Mouse (Mus musculus): ENCODE data around the gene Tmem273.

The Tmem273 gene

GRCm38 (mm10) chr14:32801016-32801661, 15.4 kb downstream of the Tmem273 start:
- in situ Hi-C loops (cut with MboI; ENCODE audit: unreplicated experiment in 2 of 2): no loop called here

DNA sequence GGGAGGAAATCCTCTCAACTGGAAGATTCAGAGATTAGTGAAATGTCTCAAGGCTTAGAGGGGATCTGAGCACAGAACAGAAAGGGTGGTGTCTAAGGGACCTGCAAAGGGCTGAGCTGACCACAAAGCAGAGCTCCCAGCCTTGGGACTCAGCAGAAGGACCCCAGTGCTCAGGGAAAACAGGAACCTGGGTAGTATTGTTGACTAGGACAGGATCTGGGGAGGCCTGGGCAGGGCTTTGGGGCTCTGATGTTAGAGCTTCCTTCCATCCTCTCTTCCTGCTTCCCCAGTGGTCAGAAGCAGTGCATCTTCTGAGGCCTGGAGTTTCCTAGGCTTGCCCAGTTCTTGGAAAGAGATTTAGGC, 15.9 kb downstream of the Tmem273 start:
- in situ Hi-C loops (cut with MboI; ENCODE audit: unreplicated experiment in 2 of 2): no loop called here

DNA sequence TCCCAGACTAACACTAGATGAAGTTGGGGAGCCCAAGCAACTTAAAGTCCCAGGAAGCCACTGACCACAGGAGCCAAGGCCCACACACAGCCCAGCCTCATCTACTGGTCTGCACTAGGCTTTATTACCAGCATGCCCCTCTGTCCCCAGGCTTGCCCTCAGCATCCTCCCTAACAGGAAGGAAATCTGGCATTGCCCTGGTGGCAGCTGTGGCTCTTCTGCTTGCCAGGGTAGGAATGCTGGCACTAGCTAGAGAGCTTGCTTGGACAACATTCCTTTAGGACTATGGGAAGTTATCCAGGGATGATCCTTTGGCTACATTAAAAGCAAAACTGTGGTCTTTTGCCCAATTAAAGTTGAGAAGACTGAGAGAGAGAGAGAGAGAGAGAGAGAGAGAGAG, 24.3 kb downstream of the Tmem273 start:
- in situ Hi-C loops (cut with MboI; ENCODE audit: unreplicated experiment in 2 of 2): no loop called here

- in situ Hi-C loops (cut with MboI; ENCODE audit: unreplicated experiment in 2 of 2): no loop called here
Observed at GRCm38 (mm10) chr14:32812429-32812828, 26.7 kb downstream of the Tmem273 start.

DNA sequence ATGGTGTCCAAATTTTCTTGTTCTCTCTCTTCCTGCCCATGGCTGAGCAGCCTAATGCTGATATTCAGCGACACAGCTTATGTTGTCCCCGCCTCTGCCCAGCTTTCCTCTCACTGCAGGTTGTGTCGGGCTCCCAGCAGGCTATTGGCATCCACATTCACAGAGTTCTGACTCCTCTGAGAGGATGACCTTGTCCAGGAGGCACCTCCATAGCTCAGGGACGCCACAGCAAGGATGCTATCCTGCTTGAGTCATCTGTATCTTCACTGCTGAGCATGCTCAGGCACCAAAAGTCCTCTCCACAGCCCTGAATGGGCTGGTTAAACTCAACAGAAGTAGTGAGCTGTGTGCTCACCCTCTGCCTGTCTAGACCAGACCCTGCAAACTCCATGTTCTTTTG, 29.2 kb downstream of the Tmem273 start:
- in situ Hi-C loops (cut with MboI; ENCODE audit: unreplicated experiment in 2 of 2): no loop called here

- in situ Hi-C loops (cut with MboI; ENCODE audit: unreplicated experiment in 2 of 2): no loop called here
Observed at GRCm38 (mm10) chr14:32816533-32816932, 30.8 kb downstream of the Tmem273 start.

DNA sequence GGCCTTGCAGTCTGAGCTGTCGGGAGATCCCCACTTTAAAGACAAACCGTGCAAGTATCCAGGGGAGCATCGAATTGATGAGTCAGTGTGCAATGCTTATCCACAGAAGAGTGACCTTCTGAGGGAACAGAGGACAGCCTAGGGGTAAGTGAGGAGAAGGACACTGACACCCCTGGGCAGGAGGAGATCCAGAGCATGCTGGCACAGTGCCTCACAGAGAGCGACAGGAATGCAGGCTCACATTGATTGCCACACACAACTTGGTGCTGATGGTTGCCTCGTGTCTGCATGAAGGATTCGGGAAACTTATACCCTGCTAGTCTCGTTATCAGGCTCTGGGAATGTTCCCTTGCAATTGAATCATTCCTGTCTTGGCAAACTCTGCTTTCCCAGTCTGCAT, 31.5 kb downstream of the Tmem273 start:
- in situ Hi-C loops (cut with MboI; ENCODE audit: unreplicated experiment in 2 of 2): no loop called here

DNA sequence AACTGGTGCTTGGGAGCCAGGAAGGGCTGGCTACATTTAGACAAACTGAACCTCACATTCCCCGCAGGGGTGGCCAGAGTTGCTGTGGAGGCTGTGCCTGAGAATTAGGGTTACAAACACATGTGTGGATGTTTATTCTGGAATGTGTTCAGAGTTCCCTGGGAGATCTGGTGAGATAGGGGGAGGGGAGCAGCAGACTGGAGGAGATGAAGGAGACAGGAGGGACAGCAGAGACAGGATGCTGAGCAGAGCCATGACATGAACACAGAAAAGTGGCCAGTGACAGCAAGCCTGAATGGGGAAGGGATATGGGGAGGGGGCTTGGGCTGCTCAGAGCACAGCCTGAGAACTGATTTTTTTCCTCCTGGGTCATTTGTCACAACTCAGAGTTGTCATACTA, 33.5 kb downstream of the Tmem273 start:
- in situ Hi-C loops (cut with MboI; ENCODE audit: unreplicated experiment in 2 of 2): no loop called here

- in situ Hi-C loops (cut with MboI; ENCODE audit: unreplicated experiment in 2 of 2): no loop called here
Observed at GRCm38 (mm10) chr14:32822812-32823211, 37.0 kb downstream of the Tmem273 start.

- in situ Hi-C loops (cut with MboI; ENCODE audit: unreplicated experiment in 2 of 2): no loop called here
Observed at GRCm38 (mm10) chr14:32823861-32824260, 38.1 kb downstream of the Tmem273 start.

GRCm38 (mm10) chr14:32824267-32825150, 38.7 kb downstream of the Tmem273 start:
- in situ Hi-C loops (cut with MboI; ENCODE audit: unreplicated experiment in 2 of 2): no loop called here

- in situ Hi-C loops (cut with MboI; ENCODE audit: unreplicated experiment in 2 of 2): no loop called here
Observed at GRCm38 (mm10) chr14:32825426-32826032, 39.8 kb downstream of the Tmem273 start.

GRCm38 (mm10) chr14:32827165-32827564, 41.4 kb downstream of the Tmem273 start:
- in situ Hi-C loops (cut with MboI; ENCODE audit: unreplicated experiment in 2 of 2): no loop called here

DNA sequence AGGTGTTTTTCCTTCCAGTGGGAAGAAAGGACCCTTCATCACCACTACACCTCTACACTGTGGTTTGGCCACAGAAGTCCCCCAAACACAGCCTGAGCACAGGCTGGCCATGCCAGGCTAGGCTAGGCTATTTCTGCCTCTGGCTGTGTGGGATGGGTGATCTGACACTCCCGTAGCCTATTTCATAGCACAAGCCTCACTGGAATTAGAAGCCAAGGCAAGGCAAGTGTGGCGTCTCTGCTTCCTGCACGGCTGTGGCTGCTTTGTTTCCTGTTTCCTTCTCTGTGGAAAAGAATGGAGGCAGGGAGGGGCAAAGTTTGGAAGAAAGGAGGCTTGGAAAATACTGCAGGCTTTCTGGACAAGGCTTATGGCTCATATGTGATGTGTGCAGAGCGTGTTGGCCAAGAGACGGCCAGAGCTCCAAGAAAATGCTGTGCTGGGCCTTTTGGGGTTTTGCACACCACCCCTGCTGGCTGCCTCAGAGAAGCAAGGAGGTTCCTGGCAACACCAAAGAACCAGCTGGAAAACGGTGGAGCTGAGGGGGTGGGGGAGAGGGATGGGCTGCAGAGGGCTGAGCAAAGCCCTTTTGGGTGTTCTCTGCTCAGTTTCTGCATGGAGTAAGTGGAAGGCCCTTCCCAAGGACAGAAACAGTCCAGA, 42.4 kb downstream of the Tmem273 start:
- in situ Hi-C loops (cut with MboI; ENCODE audit: unreplicated experiment in 2 of 2): no loop called here

DNA sequence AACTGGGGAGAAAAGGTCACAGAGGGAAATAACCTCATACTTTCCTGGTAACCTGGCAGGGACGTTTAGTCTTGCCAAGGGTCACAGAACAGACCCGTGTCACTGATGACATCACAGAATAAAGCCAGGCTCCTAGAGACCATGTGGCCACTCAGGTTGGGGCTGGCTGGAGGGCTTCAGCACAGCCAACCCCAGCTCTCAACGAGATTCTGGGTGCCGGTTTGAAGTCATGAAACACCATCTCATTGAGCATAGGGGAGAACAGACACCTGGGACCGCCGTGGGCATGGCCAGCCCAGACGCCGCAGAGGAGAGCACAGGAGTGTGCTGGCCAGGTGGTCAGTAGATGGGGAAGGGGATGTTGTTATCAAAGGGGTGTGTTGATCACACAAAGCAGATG, 48.1 kb downstream of the Tmem273 start, which contains the start of gene Fam170b:
Fam170b (plus strand) TSS at position 116 of the 400 bp plus-strand sequence.
- in situ Hi-C loops (cut with MboI; ENCODE audit: unreplicated experiment in 2 of 2): no loop called here

GRCm38 (mm10) chr14:32835181-32835580, 49.4 kb downstream of the Tmem273 start:
- in situ Hi-C loops (cut with MboI; ENCODE audit: unreplicated experiment in 2 of 2): no loop called here

GRCm38 (mm10) chr14:32835596-32835995, 49.8 kb downstream of the Tmem273 start:
- in situ Hi-C loops (cut with MboI; ENCODE audit: unreplicated experiment in 2 of 2): no loop called here

- in situ Hi-C loops (cut with MboI; ENCODE audit: unreplicated experiment in 2 of 2): no loop called here
Observed at GRCm38 (mm10) chr14:32836191-32836590, 50.4 kb downstream of the Tmem273 start.

GRCm38 (mm10) chr14:32842052-32842451, 56.3 kb downstream of the Tmem273 start:
- in situ Hi-C loops (cut with MboI; ENCODE audit: unreplicated experiment in 2 of 2): no loop called here

GRCm38 (mm10) chr14:32854059-32854458, 68.3 kb downstream of the Tmem273 start:
- in situ Hi-C loops (cut with MboI; ENCODE audit: unreplicated experiment in 2 of 2): no loop called here

GRCm38 (mm10) chr14:32856246-32856645, 70.5 kb downstream of the Tmem273 start:
- in situ Hi-C loops (cut with MboI; ENCODE audit: unreplicated experiment in 2 of 2): no loop called here

All from v-Abl transformed pro-B cells (cell line).